Mouse (Mus musculus): Measurements from ENCODE around the gene 1500009L16Rik.
A peak's percentile ranks its signal among the peaks of the same experiment; 100 is the strongest.

GRCm38 (mm10) chr10:83785003-83785402 is 62.3 kb downstream of the 1500009L16Rik start:
- TF ChIP-seq EP300 (IDR thresholded peaks at IDR 0.05; ENCODE audit: low read depth) (no peak), CTCF (IDR thresholded peaks at IDR 0.05; ENCODE audit: low read depth) (peak; percentile 60)

Measured in heart, postnatal 0 days (tissue).